Mouse (Mus musculus): ENCODE data around the gene Psrc1.

Gene Psrc1

DNA sequence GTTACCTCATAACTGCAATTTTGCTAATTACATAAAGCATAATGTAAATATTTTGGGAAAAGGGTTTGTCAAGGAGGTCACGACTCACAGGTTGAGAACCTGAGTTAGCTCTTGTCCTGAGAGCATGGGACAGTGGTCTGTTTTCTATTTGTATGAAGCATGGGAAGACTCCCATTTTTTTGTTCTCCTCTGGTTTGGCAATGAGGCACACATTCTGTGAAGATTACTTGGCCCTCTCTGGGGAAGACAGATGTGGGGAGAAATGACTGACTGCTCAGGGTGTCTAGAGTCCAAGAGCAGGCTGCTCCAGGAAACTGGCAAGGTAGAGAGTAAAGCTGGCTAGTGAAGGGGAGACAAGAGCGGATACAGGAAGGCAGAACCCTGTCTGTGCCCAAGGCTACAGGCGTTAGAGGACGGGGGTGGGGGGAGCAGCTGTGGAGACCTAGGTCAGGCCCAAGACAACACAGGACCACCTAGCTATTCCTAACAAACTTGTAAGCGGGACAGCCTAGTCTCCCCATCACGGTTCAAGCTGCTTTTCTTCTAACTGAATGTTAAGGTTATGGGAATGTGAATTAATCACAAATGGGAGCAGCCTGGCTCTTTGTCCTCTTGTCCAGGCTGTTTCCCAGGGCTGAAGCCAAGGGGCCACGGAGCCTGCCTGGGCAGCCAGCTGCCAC, 41.4 kb downstream of the Psrc1 start:
- no peak for DNase-seq

GRCm38 (mm10) chr3:108425624-108426018, 42.0 kb downstream of the Psrc1 start:
- DNase-seq, result no peak

- DNase-seq, result no peak
Observed at GRCm38 (mm10) chr3:108432542-108433187, 49.0 kb downstream of the Psrc1 start.

DNA sequence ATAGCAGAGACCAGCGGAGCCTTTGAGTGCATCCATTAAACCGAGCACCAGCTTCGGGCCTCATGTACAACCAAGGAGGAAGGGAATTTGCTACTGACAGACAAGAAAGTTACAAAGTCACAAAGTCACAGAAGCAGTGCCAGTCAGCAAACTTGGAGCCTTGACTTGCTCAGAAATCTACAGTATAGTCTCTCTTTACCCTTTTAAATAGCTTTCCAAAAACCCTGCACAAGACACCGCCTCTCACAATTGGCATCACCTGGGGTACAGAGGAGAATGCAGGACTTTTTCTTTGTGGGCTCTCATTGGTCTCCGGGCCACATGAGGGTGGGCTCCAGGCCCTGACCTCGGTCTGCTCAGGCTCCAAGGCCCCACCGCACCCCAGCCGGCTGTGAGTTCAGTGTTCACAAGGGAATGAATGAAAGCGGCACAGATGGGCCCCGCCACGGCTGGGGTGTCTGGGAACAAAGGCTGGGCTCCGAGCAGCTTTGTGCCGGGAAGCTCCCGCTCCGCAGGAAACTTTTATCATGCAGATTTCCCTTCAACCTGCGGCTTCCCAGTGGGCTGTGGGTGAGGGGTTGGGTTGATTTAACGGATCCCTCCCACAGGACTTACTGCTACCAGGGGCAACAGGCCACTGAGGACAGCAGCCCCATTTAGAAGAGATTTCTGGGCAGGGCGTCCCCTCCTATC, 49.7 kb downstream of the Psrc1 start:
- DNase-seq, result no peak

DNA sequence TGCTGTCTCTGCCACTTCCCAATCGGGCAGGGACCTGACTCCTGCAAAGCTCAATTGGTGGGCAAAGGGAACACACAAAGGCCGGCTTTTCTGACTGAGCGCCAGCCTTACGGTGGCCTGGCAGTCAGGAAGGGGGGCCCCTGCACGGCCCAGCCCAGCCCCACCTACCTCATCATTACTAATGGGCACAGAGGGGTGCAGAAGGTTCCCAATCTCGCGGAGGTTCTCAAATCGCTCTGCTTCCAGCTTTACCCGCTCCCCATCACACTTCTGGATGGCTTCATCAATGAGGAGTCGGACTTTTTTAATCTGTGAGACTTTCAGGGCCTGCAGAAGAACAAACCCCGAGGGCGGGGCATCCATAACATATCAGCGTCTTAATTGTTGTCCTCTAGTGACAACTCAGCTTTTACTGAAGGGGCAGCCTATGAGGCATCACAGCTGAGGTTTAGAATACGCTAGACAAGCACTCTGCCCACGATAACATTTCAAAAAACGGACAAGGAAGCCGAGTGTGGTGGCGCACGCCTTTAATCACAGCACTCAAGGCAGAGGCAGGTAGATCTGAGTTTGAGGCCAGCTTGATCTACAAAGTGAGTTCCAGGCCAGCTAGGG, 50.3 kb downstream of the Psrc1 start:
- DNase-seq, result no peak

- no peak for DNase-seq
Observed at GRCm38 (mm10) chr3:108435701-108436379, 52.2 kb downstream of the Psrc1 start.

DNA sequence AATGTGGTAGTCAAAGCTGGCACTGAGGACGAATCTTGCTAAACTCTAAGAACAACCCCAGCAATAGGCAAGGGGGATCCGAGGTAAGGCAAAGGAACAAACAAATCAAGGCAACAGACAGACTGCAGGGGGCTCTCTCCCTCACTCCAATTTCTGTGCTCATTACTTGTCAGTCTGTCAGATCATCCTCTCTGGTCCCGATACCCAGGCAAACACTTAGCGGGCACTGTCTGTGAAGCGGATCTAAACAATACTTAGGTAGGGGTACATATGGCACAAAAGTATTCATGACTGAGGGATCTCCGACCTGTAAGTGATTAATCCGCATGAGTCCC, 52.7 kb downstream of the Psrc1 start:
- no peak for DNase-seq
